Mouse (Mus musculus): ENCODE results near the gene Rnf148.

- TF ChIP-seq GABPA (IDR thresholded peaks at IDR 0.05; ENCODE audit: insufficient replicate concordance, low read depth, low read length) (no peak), CTCF (conservative IDR thresholded peaks at IDR 0.05 in 1 of 2, IDR thresholded peaks at IDR 0.05 in 1 of 2; ENCODE audit: low read depth in 2 of 2, low read length in 2 of 2) (no peak), EP300 (IDR thresholded peaks at IDR 0.05; ENCODE audit: low read length) (no peak), TCF12 (IDR thresholded peaks at IDR 0.05; ENCODE audit: low read depth, low read length) (no peak), ZC3H11A (IDR thresholded peaks at IDR 0.05; ENCODE audit: low read depth, low read length) (no peak), USF1 (IDR thresholded peaks at IDR 0.05; ENCODE audit: low read depth, low read length) (no peak), TBP (conservative IDR thresholded peaks at IDR 0.05; ENCODE audit: low read depth, low read length) (no peak), POLR2A (IDR thresholded peaks at IDR 0.05; ENCODE audit: low read depth, low read length) (no peak)
Observed at GRCm38 (mm10) chr6:23637081-23637480, 17.9 kb downstream of the Rnf148 start.
